Mouse (Mus musculus): ENCODE data around the gene Rbm45.

GRCm38 (mm10) chr2:76323185-76323875 lies 46.5 kb upstream of the Rbm45 start:
- no peak for TF ChIP-seq POLR2A (IDR thresholded peaks at IDR 0.05; ENCODE audit: control insufficient read depth, extremely low read depth, insufficient read depth, low read length, poor library complexity)
- no peak for TF ChIP-seq CTCF (IDR thresholded peaks at IDR 0.05; ENCODE audit: borderline replicate concordance, control insufficient read depth, extremely low read depth, insufficient read depth, low read length, poor library complexity)

Data from thymus, adult 2 months (tissue).